Mouse (Mus musculus) kidney, embryonic 14.5 days (tissue): ENCODE results near the gene Fancc. TPM values are rescaled to one million over a fixed set of nuclear protein-coding genes. Genes with fewer than 3 reads are reported as not detected.

Experiments
- ATAC-seq: fragments of 200-750 bp; cut with Nextera tagmentation; 2 replicates; pipeline ENCODE4 v1.8.0; 2017; ENCODE audit warnings: moderate number of reproducible peaks, mild to moderate bottlenecking, moderate TSS enrichment, moderate library complexity; ENCODE audit not compliant: low FRiP score, low TSS enrichment
- H3K27ac ChIP-seq: fragments of 300-500 bp; sonication (generic); 2 replicates; pipeline ENCODE4 v1.5.1; 2014; ENCODE audit warnings: low read depth, mild to moderate bottlenecking, low read length, moderate library complexity, mixed read lengths
- H3K27me3 ChIP-seq: fragments of 300-500 bp; sonication (generic); 2 replicates; pipeline ENCODE4 v1.6.1; 2014; ENCODE audit warnings: mild to moderate bottlenecking, low read length; ENCODE audit not compliant: control insufficient read depth, insufficient read depth
- H3K36me3 ChIP-seq: fragments of 300-500 bp; sonication (generic); 2 replicates; pipeline ENCODE4 v1.6.1; 2014; ENCODE audit warnings: low read length, mixed read lengths; ENCODE audit not compliant: control insufficient read depth, insufficient read depth
- H3K4me1 ChIP-seq: fragments of 300-500 bp; sonication (generic); 2 replicates; pipeline ENCODE4 v1.6.1; 2014; ENCODE audit warnings: low read length, mixed read lengths; ENCODE audit not compliant: control insufficient read depth, insufficient read depth
- H3K4me2 ChIP-seq: fragments of 300-500 bp; sonication (generic); replicated peaks from 2 replicates; pipeline ENCODE4 v1.6.1; 2014; ENCODE audit warnings: low read depth, mild to moderate bottlenecking, low read length
- H3K4me3 ChIP-seq: fragments of 300-500 bp; sonication (generic); 2 replicates; pipeline ENCODE4 v1.5.1; 2014; ENCODE audit warnings: mild to moderate bottlenecking, low read length
- H3K9ac ChIP-seq: fragments of 300-500 bp; sonication (generic); 2 replicates; pipeline ENCODE4 v1.6.1; 2014; ENCODE audit warnings: low read depth, mild to moderate bottlenecking, low read length, moderate library complexity
- H3K9me3 ChIP-seq: fragments of 300-500 bp; sonication (generic); 2 replicates; pipeline ENCODE4 v1.6.1; 2016; ENCODE audit warnings: low read length; ENCODE audit not compliant: control insufficient read depth
- WGBS: fragments of 180-500 bp; shearing (Covaris S2); extraction: QIAGEN DNeasy Blood & Tissue Kit; methylation state at CpG from one replicate; pipeline ENCODE4 v1.1.7; 2014; 5-methylcytosine and 5-hydroxymethylcytosine counted together
- polyA plus RNA-seq: library from polyadenylated mRNA; unstranded; fragments of >200 nt; fragmentation: Nextera tagmentation; extraction: Ambion mirVana; gene quantifications from 2 replicates; pipeline ENCODE4 v1.2.1, GENCODE M21; 2014

The Fancc gene
- polyA plus RNA-seq, 1 experiment from 2014 or later: 24.5 TPM

DNA sequence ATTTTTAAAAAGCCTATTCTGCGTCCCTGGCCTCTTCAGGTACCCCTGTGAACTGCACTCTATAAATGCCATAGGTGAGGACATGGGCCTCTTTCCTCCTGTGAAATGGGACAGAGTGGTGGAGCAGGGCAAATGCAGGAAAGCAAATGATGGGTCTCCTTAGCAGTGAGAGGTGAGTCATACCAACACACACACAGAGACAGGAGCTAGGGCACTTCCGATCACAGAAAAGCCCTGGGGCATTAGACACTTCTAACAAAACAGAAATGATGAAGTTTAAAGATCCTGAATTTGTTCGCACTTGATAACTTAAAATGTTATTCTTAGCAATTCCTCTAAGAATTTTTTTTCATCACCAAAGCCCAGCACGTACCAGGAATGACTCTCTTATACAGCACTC is 157.1 kb downstream of the Fancc start:
- H3K36me3 ChIP-seq: no peaks in the 10 kb centered on the region
- H3K4me3 ChIP-seq: no peak overlapping the region
- H3K27ac ChIP-seq: no peak overlapping the region
- H3K27me3 ChIP-seq: no peaks in the 10 kb centered on the region
- H3K4me1 ChIP-seq: peaks cover 21% of the 10 kb centered on the region; the same call in 1 of the 2 replicates
- no peak overlapping the region for H3K9ac ChIP-seq
- H3K4me2 ChIP-seq: no peak overlapping the region
- WGBS: 94% methylated on average over 4 of the region's 4 CpGs
- no peaks in the 10 kb centered on the region for H3K9me3 ChIP-seq
- ATAC-seq: no peak

DNA sequence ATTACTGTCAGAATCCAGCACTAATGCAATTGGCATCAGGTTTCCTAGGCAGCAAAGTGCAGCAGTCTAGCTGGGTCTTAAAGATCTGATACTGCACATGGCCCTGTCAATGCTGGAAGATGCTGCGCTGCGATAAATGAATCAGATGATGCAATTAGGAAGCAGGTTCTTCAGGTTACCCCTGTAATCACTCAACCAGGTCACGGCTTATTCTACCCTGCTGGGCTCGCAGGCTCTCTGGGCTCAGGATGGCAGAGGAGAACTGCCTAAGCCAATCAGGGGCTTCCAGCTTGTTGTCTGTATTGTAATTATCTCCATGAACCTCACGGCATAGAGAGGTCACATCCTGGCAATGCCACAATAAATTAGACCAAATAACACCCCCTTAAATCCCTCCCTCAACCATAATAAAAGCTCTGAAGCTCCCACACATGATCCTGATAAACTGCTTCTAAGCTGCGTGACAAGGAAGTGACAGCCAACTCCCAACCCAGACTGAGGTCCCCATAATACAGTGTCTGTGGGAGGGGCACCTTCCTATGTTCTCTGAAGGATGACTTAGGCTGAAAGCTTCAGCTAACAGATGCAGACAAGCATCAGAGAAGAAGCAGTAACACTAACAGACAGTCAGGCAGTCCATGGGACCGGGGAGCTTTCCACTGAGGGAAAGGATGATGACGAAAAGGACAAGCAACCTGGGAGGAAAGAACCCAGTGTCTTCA is 159.7 kb downstream of the Fancc start:
- 16% methylated on average over 8 of the region's 8 CpGs for WGBS

DNA sequence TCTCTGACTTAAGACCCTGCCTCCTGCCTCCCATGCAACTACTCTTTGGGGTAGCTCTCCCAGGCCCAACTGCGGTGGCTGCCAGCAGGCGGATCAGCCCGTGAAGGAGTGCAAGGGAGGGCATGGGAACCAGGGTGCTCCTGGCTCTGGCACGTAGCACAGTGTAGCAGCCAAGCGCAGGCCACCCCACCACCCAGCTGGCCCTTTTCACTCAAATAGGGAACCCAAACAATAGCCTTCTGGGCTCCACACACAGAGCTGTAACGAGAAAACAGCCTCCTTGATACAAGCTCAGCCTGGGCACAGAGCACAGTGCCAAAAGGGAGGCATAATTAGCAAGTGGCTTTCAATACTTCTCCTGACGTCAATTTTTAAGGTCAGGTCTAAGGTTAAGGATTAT is 160.7 kb downstream of the Fancc start:
- H3K4me1 ChIP-seq: peaks cover 21% of the 10 kb centered on the region; the same call in 1 of the 2 replicates
- WGBS: 63% methylated on average over 7 of the region's 7 CpGs
- no peak overlapping the region for H3K4me3 ChIP-seq

More for the DNA sequence above, 159.7 kb downstream of the Fancc start:
- H3K4me2 ChIP-seq: no peak overlapping the region; the same call in 1 of the 2 replicates
- H3K9me3 ChIP-seq: no peaks in the 10 kb centered on the region
- peak; percentile 86 for ATAC-seq
- no peaks in the 10 kb centered on the region for H3K36me3 ChIP-seq
- peaks cover 21% of the 10 kb centered on the region; the same call in 1 of the 2 replicates for H3K4me1 ChIP-seq
- no peak overlapping the region for H3K4me3 ChIP-seq
- no peaks in the 10 kb centered on the region for H3K27me3 ChIP-seq
- no peak overlapping the region for H3K9ac ChIP-seq
- no peak overlapping the region for H3K27ac ChIP-seq

DNA sequence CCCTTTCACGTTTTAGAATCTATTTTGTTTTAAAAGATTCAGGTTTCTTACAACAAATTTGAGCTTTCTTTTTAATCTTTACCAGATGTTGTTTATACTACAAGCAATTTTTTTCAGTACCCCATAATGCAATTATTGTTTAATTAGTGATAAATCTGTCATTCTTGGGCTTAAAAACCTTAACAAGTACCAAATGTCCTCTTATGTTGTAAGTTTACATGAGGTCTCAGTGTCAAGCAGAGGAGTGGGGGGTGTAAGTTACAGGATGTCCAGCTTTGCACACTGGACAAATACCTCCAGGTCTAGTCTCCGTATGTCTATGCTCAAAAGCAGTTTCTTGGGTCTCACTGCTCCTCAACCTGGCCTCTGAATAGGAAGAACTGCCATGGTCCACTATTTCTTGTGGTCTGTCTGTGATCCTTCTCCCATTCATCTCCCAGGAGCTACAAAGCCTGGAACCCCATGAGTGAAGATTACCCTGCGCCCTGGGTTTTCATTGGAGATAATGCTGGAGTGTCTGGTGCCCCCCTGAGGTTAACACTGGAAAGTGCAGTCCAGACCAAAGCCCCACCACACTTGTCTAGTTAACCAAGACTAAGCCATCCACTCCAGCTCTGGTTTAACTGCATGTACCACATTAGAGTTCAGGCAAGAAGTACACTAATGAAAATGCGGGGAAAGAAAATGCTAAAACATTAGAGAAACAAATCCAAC is 161.5 kb downstream of the Fancc start:
- no peak for ATAC-seq
- Histone ChIP-seq H3K36me3 (no peaks in the 10 kb centered on the region), H3K4me1 (peaks cover 21% of the 10 kb centered on the region; the same call in 1 of the 2 replicates), H3K4me2 (no peak overlapping the region), H3K27me3 (no peaks in the 10 kb centered on the region), H3K9ac (no peak overlapping the region), H3K27ac (peak overlapping the region; percentile 55; the same call in 1 of the 2 replicates), H3K9me3 (no peaks in the 10 kb centered on the region), H3K4me3 (no peak overlapping the region)
- 54% methylated on average over 4 of the region's 4 CpGs for WGBS

More for the DNA sequence above, 160.7 kb downstream of the Fancc start:
- ATAC-seq: no peak
- H3K27ac ChIP-seq: 0 out of 2 replicates have a peak overlapping the region, but pooled peaks have one; percentile 55
- H3K4me2 ChIP-seq: no peak overlapping the region
- no peak overlapping the region for H3K9ac ChIP-seq
- H3K36me3 ChIP-seq: no peaks in the 10 kb centered on the region
- no peaks in the 10 kb centered on the region for H3K9me3 ChIP-seq
- no peaks in the 10 kb centered on the region for H3K27me3 ChIP-seq

DNA sequence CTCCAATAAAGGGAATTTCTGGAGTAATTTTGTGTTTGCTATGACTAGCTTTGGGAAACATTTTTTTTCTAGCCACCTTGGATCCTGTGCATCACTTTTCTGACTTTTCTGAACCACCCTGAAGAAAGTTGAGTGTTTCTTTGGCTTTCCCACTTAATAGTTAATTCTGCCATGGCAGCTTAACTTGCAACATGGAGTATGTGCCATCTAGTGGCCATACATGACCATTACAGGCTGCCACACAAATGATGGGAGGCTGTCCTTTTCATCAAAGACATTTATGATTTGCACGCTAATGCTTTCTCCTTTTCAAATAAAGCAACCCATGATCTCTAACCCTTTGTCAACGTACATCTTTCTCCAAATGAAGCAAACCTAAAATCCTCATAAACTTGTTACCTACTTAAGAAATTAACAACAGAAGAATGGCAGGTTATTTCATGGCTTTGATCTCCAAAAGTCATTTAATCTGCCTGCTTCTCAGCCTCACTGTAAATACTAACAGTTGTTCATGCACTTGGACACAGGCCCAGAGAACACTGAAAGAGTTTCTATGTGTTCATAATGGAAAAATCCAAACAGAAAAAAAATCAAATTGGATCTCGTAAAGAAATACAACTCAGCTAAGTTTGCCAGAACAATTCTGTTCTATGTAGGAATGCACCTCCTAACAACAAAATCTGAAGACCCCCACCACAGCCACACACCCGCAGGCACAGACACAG is 164.3 kb downstream of the Fancc start:
- no peak for ATAC-seq
- H3K4me1 ChIP-seq: peaks cover 15% of the 10 kb centered on the region; the same call in 1 of the 2 replicates
- H3K9me3 ChIP-seq: no peaks in the 10 kb centered on the region
- no peak overlapping the region for H3K4me3 ChIP-seq
- 47% methylated on average over 4 of the region's 4 CpGs for WGBS
- no peaks in the 10 kb centered on the region for H3K36me3 ChIP-seq
- H3K27me3 ChIP-seq: no peaks in the 10 kb centered on the region
- H3K27ac ChIP-seq: no peak overlapping the region
- no peak overlapping the region for H3K4me2 ChIP-seq
- no peak overlapping the region for H3K9ac ChIP-seq

DNA sequence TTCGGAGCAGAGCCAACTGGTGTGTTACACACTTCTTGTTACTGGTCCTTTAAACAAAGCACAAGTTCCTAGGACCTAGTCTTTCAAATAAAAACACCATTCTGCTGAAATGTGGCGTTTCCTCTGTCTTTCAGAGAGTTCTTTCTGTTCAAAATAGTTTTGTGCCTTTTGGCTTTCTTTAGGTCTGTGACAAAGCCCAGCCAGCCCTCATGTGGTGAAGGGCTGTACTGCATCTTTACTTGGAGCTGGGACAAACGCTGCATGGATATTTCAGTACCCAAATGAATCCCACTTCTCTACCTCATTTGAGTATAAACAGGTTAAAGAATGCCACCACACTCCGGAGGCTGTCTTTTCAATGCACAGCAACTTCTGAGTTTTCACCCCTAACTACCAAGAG is 165.7 kb downstream of the Fancc start:
- no peak overlapping the region for H3K4me3 ChIP-seq
- H3K4me1 ChIP-seq: 0 out of 2 replicates have a peak, but pooled peaks cover 4% of the 10 kb centered on the region
- H3K9ac ChIP-seq: no peak overlapping the region
- 43% methylated on average over 4 of the region's 4 CpGs for WGBS
- no peak overlapping the region for H3K4me2 ChIP-seq
- no peaks in the 10 kb centered on the region for H3K9me3 ChIP-seq
- no peaks in the 10 kb centered on the region for H3K36me3 ChIP-seq
- 0 out of 2 replicates have a peak, but pooled peaks have one; percentile 30 for ATAC-seq
- no peaks in the 10 kb centered on the region for H3K27me3 ChIP-seq
- H3K27ac ChIP-seq: no peak overlapping the region

DNA sequence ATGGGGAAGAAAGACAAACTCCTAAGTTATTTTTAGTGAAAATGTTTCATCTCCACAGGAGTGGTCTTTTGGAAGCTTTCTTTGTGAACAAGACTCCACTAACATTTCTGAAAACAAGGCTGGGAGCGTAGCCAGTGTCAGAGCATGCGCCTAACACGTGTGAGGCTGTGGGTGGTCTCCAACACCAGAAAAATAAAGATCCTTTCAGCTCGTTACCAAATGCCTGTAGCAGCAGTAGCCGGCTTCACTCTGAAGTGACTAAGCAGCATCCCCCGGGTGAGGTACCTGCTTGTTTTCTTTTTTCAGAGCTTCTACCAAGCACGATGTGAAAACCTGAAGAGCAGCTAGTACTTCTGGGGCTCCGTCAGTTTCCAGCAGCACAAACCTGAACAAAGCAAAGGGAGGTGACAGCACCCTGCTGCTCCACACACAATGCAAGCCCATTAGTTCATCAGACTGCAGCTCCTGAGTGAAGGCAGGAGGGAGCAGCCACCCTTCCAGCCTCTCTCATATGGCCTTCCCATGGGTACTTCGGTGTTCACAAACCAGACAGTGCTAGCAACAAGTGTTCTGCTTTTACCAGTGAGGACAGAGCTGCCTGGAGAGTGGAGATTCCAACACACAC is 166.7 kb downstream of the Fancc start:
- H3K36me3 ChIP-seq: no peaks in the 10 kb centered on the region
- H3K27ac ChIP-seq: no peak overlapping the region
- no peak for ATAC-seq
- H3K4me3 ChIP-seq: no peak overlapping the region
- no peak overlapping the region for H3K4me2 ChIP-seq
- no peaks in the 10 kb centered on the region for H3K27me3 ChIP-seq
- 33% methylated on average over 9 of the region's 9 CpGs for WGBS
- no peaks in the 10 kb centered on the region for H3K4me1 ChIP-seq
- H3K9ac ChIP-seq: no peak overlapping the region
- no peaks in the 10 kb centered on the region for H3K9me3 ChIP-seq

DNA sequence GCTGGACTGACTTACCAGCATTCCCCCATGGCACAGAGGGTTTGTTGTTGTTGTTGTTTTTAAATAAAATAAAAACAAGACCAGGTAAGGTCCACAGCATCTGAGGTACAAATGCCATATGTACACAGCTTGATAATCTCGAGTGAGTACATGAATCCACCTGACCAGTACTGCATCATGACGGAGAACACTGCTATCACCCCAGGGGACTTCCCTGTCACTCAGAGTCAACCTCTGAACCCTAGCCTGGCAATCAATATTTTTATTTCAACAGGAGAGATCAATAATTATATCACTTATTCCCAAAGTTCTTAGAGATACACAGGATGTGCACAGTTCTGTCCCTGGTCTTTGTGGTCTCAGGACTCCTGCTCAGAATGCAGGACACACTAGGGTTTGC is 171.1 kb downstream of the Fancc start:
- Histone ChIP-seq H3K9me3 (no peaks in the 10 kb centered on the region), H3K27ac (no peak overlapping the region), H3K27me3 (no peaks in the 10 kb centered on the region), H3K4me3 (no peak overlapping the region), H3K9ac (no peak overlapping the region), H3K4me1 (peaks cover 31% of the 10 kb centered on the region), H3K36me3 (no peaks in the 10 kb centered on the region), H3K4me2 (no peak overlapping the region)
- 79% methylated on average over 2 of the region's 2 CpGs for WGBS
- no peak for ATAC-seq
